Mouse (Mus musculus) heart, postnatal 0 days (tissue): ENCODE measurements at regions not wholly inside any gene's neighbourhood (a gene's known extent, or its start where the extent isn't known, plus 50 kb on each side); places are given as distances from the start of the nearest gene placed in this dataset.

Experiments
- ATAC-seq: fragments of 200-750 bp; cut with Nextera tagmentation; 2 replicates; pipeline ENCODE4 v1.8.0; 2017; ENCODE audit warnings: low read depth, moderate number of reproducible peaks, moderate library complexity; ENCODE audit not compliant: insufficient read depth
- DNase-seq: peaks from one replicate; pipeline ENCODE4 v3.0.0-alpha.2; 2016; ENCODE audit warnings: low spot score
- H3K27ac ChIP-seq: fragments of 300-500 bp; sonication (generic); 2 replicates; pipeline ENCODE4 v1.5.1; 2014; ENCODE audit warnings: low read depth, mild to moderate bottlenecking
- H3K27me3 ChIP-seq: fragments of 300-500 bp; sonication (generic); 2 replicates; pipeline ENCODE4 v1.6.1; 2014; ENCODE audit warnings: low read length, mixed read lengths; ENCODE audit not compliant: control insufficient read depth, insufficient read depth
- H3K36me3 ChIP-seq: fragments of 300-500 bp; sonication (generic); replicated peaks from 2 replicates; pipeline ENCODE4 v1.6.1; 2014; ENCODE audit warnings: low read length, mixed read lengths; ENCODE audit not compliant: control insufficient read depth, insufficient read depth
- H3K4me1 ChIP-seq: fragments of 300-500 bp; sonication (generic); 2 replicates; pipeline ENCODE4 v1.6.1; 2014; ENCODE audit warnings: antibody characterized with exemption; ENCODE audit not compliant: control insufficient read depth, insufficient read depth
- H3K4me2 ChIP-seq: fragments of 300-500 bp; sonication (generic); 2 replicates; pipeline ENCODE4 v1.6.1; 2014; ENCODE audit warnings: low read depth, mild to moderate bottlenecking, low read length, moderate library complexity
- H3K4me3 ChIP-seq: fragments of 300-500 bp; sonication (generic); 2 replicates; pipeline ENCODE4 v1.5.1; 2014; ENCODE audit warnings: low read depth, low read length
- H3K9ac ChIP-seq: fragments of 300-500 bp; sonication (generic); replicated peaks from 2 replicates; pipeline ENCODE4 v1.6.1; 2014; ENCODE audit warnings: low read depth, low read length, mixed read lengths
- H3K9me3 ChIP-seq: fragments of 300-500 bp; sonication (generic); replicated peaks from 2 replicates; pipeline ENCODE4 v1.6.1; 2016; ENCODE audit warnings: low read length; ENCODE audit not compliant: control insufficient read depth
- CTCF ChIP-seq: IDR thresholded peaks from 2 replicates; pipeline ENCODE4 v1.5.1; 2016; ENCODE audit warnings: antibody characterized with exemption, control low read depth, low read depth
- EP300 ChIP-seq: IDR thresholded peaks from 2 replicates; pipeline ENCODE4 v1.6.1; 2016; ENCODE audit warnings: antibody characterized with exemption, low read depth
- WGBS: fragments of 180-500 bp; shearing (Covaris S2); extraction: QIAGEN DNeasy Blood & Tissue Kit; methylation state at CpG from one replicate; pipeline ENCODE4 v1.1.7; 2014; 5-methylcytosine and 5-hydroxymethylcytosine counted together

GRCm38 (mm10) chr3:41217770-41218169 is 134.9 kb upstream of the Pgrmc2 start:
- no peaks in the 10 kb centered on the region for H3K9me3 ChIP-seq
- TF ChIP-seq EP300 (no peak), CTCF (no peak)
- H3K4me3 ChIP-seq, result no peak overlapping the region
- no peak overlapping the region for H3K4me2 ChIP-seq
- H3K9ac ChIP-seq, result no peak overlapping the region
- no peaks in the 10 kb centered on the region for H3K4me1 ChIP-seq
- H3K36me3 ChIP-seq, result no peaks in the 10 kb centered on the region
- no peak overlapping the region for H3K27ac ChIP-seq
- no peaks in the 10 kb centered on the region for H3K27me3 ChIP-seq
- ATAC-seq (no peak), DNase-seq (no peak)
- 90% methylated on average over 3 of the region's 3 CpGs for WGBS

DNA sequence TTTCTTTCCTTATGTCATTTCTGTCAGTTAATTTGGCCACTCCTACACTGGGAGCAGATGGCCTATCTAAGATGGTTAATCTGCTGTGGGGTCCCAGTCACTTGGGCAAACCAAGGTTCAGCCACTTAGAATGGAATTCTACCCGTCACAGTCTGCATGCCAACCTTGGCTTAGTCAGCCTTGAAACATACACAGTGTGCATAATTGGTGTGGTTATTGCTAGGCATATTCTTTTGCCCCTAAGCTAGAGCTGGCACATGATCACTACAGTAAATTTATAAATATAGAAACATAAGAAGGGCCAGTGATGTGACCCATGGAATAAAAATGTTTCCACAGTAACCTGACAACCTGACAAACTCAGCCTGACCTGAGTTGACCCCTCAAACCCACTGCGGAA is 130.7 kb upstream of the Pgrmc2 start:
- Histone ChIP-seq H3K4me2 (no peak overlapping the region), H3K9ac (no peak overlapping the region), H3K27ac (no peak overlapping the region), H3K36me3 (no peaks in the 10 kb centered on the region), H3K9me3 (no peaks in the 10 kb centered on the region), H3K4me3 (no peak overlapping the region), H3K27me3 (no peaks in the 10 kb centered on the region), H3K4me1 (no peaks in the 10 kb centered on the region)
- 66% methylated on average over 2 of the region's 2 CpGs for WGBS
- ATAC-seq (0 out of 2 replicates have a peak, but pooled peaks have one; percentile 14), DNase-seq (peak; percentile 10)
- TF ChIP-seq CTCF, result no peak
- no peak for TF ChIP-seq EP300

- ATAC-seq, result no peak
- H3K4me2 ChIP-seq, result no peak overlapping the region
- 77% methylated on average over 7 of the region's 7 CpGs for WGBS
- no peaks in the 10 kb centered on the region for H3K4me1 ChIP-seq
- no peak for DNase-seq
- no peak overlapping the region for H3K9ac ChIP-seq
- H3K27ac ChIP-seq, result no peak overlapping the region
- H3K36me3 ChIP-seq, result no peaks in the 10 kb centered on the region
- no peaks in the 10 kb centered on the region for H3K27me3 ChIP-seq
- TF ChIP-seq CTCF (no peak), EP300 (no peak)
- H3K9me3 ChIP-seq, result no peaks in the 10 kb centered on the region
- H3K4me3 ChIP-seq, result no peak overlapping the region
Observed at GRCm38 (mm10) chr3:41210333-41210732, 127.5 kb upstream of the Pgrmc2 start.

DNA sequence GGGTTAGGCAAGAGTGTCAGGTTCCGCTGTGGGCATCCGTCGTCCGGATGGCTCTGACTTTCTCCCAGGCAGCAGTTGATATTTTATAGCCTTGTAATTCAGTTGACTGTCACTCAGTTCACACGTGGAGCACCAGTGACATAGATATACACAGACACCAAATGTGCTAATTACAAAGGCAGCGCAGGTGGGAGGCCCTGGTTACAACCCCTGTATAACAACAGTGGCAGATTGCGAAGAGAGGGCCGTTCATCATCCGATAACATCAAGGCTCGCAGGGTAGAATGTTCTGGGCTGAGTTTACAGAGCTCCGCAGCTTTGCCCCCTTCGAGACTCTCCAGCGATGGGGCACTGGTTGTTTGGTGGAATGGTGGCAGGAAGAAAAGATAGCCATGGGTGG is 120.0 kb upstream of the Pgrmc2 start:
- H3K4me2 ChIP-seq, result no peak overlapping the region
- TF ChIP-seq CTCF (no peak), EP300 (no peak)
- H3K4me3 ChIP-seq, result no peak overlapping the region
- no peak overlapping the region for H3K27ac ChIP-seq
- H3K4me1 ChIP-seq, result peaks cover 7% of the 10 kb centered on the region
- H3K27me3 ChIP-seq, result no peaks in the 10 kb centered on the region
- H3K9me3 ChIP-seq, result no peaks in the 10 kb centered on the region
- H3K36me3 ChIP-seq, result no peaks in the 10 kb centered on the region
- H3K9ac ChIP-seq, result no peak overlapping the region
- WGBS, result 76% methylated on average over 13 of the region's 13 CpGs
- ATAC-seq, result no peak
- DNase-seq, result no peak

DNA sequence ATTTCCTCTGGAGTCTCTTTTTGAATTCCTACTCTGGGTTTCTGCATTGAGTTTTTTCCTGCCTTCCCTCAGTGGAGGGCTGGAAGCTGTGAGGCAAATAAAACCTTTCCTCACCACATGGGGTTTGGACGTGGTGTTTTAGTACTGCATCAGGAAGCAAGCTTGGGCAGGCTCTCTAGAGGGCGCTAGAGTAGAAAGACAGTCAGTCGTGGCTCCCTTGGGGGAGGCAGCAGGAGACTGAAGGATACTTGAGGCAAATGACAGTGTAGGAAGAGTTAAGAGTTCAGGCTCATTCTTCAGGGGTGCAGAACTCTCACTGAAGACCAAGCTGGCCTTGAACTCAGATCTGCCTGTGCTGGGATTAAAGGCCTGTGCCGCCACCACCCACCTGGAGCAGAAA is 118.9 kb upstream of the Pgrmc2 start:
- ATAC-seq (no peak), DNase-seq (no peak)
- no peak overlapping the region for H3K4me2 ChIP-seq
- no peak overlapping the region for H3K4me3 ChIP-seq
- H3K4me1 ChIP-seq, result peaks cover 9% of the 10 kb centered on the region
- no peak overlapping the region for H3K9ac ChIP-seq
- WGBS, result 47% methylated on average over 4 of the region's 4 CpGs
- H3K9me3 ChIP-seq, result no peaks in the 10 kb centered on the region
- H3K27ac ChIP-seq, result no peak overlapping the region
- H3K27me3 ChIP-seq, result no peaks in the 10 kb centered on the region
- no peaks in the 10 kb centered on the region for H3K36me3 ChIP-seq
- no peak for TF ChIP-seq EP300
- peak; percentile 39 for TF ChIP-seq CTCF

DNA sequence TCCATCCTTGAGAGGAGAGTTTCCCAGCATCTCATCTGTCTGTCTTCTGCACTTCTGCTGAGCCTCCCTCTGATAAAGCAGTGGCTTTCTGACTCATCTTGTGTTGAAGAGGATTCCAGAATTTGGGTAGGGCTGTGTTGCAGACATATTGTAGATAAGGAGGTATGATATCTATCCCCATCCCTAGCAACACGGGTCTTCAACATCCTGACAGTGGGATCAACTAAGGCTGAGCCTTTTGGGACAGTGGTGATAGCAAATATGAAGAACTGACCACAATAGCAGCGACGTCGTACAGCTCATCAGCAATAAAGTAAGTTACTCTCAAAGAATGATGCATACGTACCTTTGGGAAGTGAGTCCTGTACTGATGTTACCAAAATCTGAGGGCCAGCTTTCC is 117.2 kb upstream of the Pgrmc2 start:
- H3K27me3 ChIP-seq, result no peaks in the 10 kb centered on the region
- no peak overlapping the region for H3K4me3 ChIP-seq
- TF ChIP-seq CTCF, result no peak
- H3K27ac ChIP-seq, result no peak overlapping the region
- H3K4me2 ChIP-seq, result no peak overlapping the region
- no peaks in the 10 kb centered on the region for H3K36me3 ChIP-seq
- H3K9ac ChIP-seq, result no peak overlapping the region
- no peaks in the 10 kb centered on the region for H3K9me3 ChIP-seq
- WGBS, result 65% methylated on average over 5 of the region's 5 CpGs
- ATAC-seq, result no peak
- DNase-seq, result no peak
- peaks cover 17% of the 10 kb centered on the region for H3K4me1 ChIP-seq
